Mouse (Mus musculus): Measurements from ENCODE around the gene Gpx4. TPM values are rescaled to one million over a fixed set of nuclear protein-coding genes. Genes with fewer than 3 reads are reported as not detected.

The Gpx4 gene
- total and polyA plus RNA-seq, 3 experiments: 832 to 1,055 (median 860) TPM

DNA sequence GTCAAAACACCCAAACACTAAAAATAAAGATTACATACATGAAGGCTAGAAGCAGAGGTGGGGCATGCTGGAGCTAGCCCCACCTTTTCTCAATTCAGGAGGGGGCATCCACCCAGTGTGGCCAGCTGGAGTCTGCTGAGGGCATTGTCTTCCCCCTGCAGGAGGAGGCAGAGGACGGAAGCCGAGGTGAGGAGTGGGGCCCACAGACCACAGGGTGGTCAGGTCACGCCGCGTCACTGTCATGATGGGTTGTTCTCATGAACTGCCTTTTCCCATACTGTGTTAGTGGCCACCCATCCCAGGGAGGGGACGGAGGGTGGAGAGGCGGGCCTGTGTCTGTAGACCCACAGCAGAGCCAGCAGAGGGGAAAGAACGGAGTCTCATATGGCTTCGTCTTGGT lies 16.8 kb upstream of the Gpx4 start:
- no peak for DNase-seq
- H3K79me2 ChIP-seq (replicated peaks; ENCODE audit: control insufficient read depth, insufficient read depth, low read length): no peaks in the 10 kb centered on the region
- no peaks in the 10 kb centered on the region for H3K36me3 ChIP-seq (ENCODE audit: control insufficient read depth, insufficient read depth, low read length)
- TF ChIP-seq CTCF (IDR thresholded peaks at IDR 0.05): no peak
- TF ChIP-seq POLR2A (IDR thresholded peaks at IDR 0.05; ENCODE audit: insufficient read depth, low read depth, low read length): no peak
- no peak for TF ChIP-seq EP300 (IDR thresholded peaks at IDR 0.05; ENCODE audit: insufficient read depth, low read depth, low read length)
- no peak overlapping the region for H3K27ac ChIP-seq
- no peak overlapping the region for H3K4me3 ChIP-seq
- WGBS: 93% methylated on average over 8 of the region's 9 CpGs
- H3K9ac ChIP-seq (ENCODE audit: low read depth, low read length): no peak overlapping the region
- intact Hi-C loops (cut with DNase I): no loop called here
- peaks cover 15% of the 10 kb centered on the region for H3K4me1 ChIP-seq (ENCODE audit: control insufficient read depth, insufficient read depth, low read length)
- no peaks in the 10 kb centered on the region for H3K27me3 ChIP-seq (ENCODE audit: control insufficient read depth, insufficient read depth, low read length)

DNA sequence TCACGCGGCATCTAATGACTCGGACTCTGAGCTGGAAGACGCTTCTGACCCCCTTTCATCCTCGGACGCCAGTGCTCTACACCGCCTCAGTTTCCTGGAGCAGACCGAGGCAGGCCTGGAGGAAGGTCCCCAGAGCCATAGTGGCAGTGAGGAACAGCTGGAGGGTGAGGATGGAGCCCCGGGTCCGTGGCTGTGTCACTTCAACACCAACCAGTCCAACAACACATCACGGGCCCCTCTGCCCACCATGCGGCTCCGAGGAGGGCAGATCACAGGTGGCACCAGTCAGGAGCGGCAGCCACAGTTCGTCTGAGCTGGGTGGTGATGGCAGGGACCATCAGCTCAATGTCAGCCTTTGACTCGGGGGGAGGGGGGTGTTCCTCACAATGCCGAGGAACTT lies 16.2 kb upstream of the Gpx4 start:
- Histone ChIP-seq H3K4me1 (ENCODE audit: control insufficient read depth, insufficient read depth, low read length) (peaks cover 21% of the 10 kb centered on the region), H3K36me3 (ENCODE audit: control insufficient read depth, insufficient read depth, low read length) (no peaks in the 10 kb centered on the region), H3K27ac (no peak overlapping the region), H3K4me3 (no peak overlapping the region), H3K9ac (ENCODE audit: low read depth, low read length) (no peak overlapping the region), H3K27me3 (ENCODE audit: control insufficient read depth, insufficient read depth, low read length) (no peaks in the 10 kb centered on the region), H3K79me2 (replicated peaks; ENCODE audit: control insufficient read depth, insufficient read depth, low read length) (no peaks in the 10 kb centered on the region)
- TF ChIP-seq POLR2A (IDR thresholded peaks at IDR 0.05; ENCODE audit: insufficient read depth, low read depth, low read length) (no peak), EP300 (IDR thresholded peaks at IDR 0.05; ENCODE audit: insufficient read depth, low read depth, low read length) (no peak), CTCF (IDR thresholded peaks at IDR 0.05) (no peak)
- DNase-seq: no peak
- WGBS: 88% methylated on average over 17 of the region's 17 CpGs
- intact Hi-C loops (cut with DNase I): no loop called here

- TF ChIP-seq POLR2A (IDR thresholded peaks at IDR 0.05; ENCODE audit: insufficient read depth, low read depth, low read length) (no peak), EP300 (IDR thresholded peaks at IDR 0.05; ENCODE audit: insufficient read depth, low read depth, low read length) (no peak), CTCF (IDR thresholded peaks at IDR 0.05) (no peak)
- Histone ChIP-seq H3K79me2 (replicated peaks; ENCODE audit: control insufficient read depth, insufficient read depth, low read length) (no peaks in the 10 kb centered on the region), H3K4me1 (ENCODE audit: control insufficient read depth, insufficient read depth, low read length) (peaks cover 26% of the 10 kb centered on the region), H3K27me3 (ENCODE audit: control insufficient read depth, insufficient read depth, low read length) (no peaks in the 10 kb centered on the region), H3K36me3 (ENCODE audit: control insufficient read depth, insufficient read depth, low read length) (peaks cover 2% of the 10 kb centered on the region; the same call in 1 of the 2 replicates), H3K9ac (ENCODE audit: low read depth, low read length) (peak overlapping the region; percentile 5; the same call in 1 of the 2 replicates), H3K4me3 (no peak overlapping the region), H3K27ac (peak overlapping the region; percentile 85)
- intact Hi-C loops (cut with DNase I): no loop called here
- peak; percentile 68 to 83 for DNase-seq
- WGBS: 14% methylated on average over 5 of the region's 5 CpGs
These were observed 14.0 kb upstream of the Gpx4 start for GRCm38 (mm10) chr10:80032799-80033480.

GRCm38 (mm10) chr10:80033511-80034391 lies 13.2 kb upstream of the Gpx4 start:
- peak; percentile 59 to 69 for DNase-seq
- Histone ChIP-seq H3K4me3 (no peak overlapping the region), H3K27ac (peak overlapping the region; percentile 85), H3K4me1 (ENCODE audit: control insufficient read depth, insufficient read depth, low read length) (peaks cover 32% of the 10 kb centered on the region), H3K9ac (ENCODE audit: low read depth, low read length) (no peak overlapping the region), H3K36me3 (ENCODE audit: control insufficient read depth, insufficient read depth, low read length) (peaks cover 2% of the 10 kb centered on the region; the same call in 1 of the 2 replicates), H3K79me2 (replicated peaks; ENCODE audit: control insufficient read depth, insufficient read depth, low read length) (no peaks in the 10 kb centered on the region), H3K27me3 (ENCODE audit: control insufficient read depth, insufficient read depth, low read length) (no peaks in the 10 kb centered on the region)
- 15% methylated on average over 9 of the region's 9 CpGs for WGBS
- intact Hi-C loops (cut with DNase I): no loop called here
- TF ChIP-seq POLR2A (IDR thresholded peaks at IDR 0.05; ENCODE audit: insufficient read depth, low read depth, low read length): 0 out of 2 replicates have a peak, but pooled peaks have one; percentile 14
- peak; percentile 71 for TF ChIP-seq EP300 (IDR thresholded peaks at IDR 0.05; ENCODE audit: insufficient read depth, low read depth, low read length)
- peak; percentile 76 for TF ChIP-seq CTCF (IDR thresholded peaks at IDR 0.05)

- TF ChIP-seq CTCF (IDR thresholded peaks at IDR 0.05) (no peak), EP300 (IDR thresholded peaks at IDR 0.05; ENCODE audit: insufficient read depth, low read depth, low read length) (peak; percentile 85), POLR2A (IDR thresholded peaks at IDR 0.05; ENCODE audit: insufficient read depth, low read depth, low read length) (peak; percentile 55)
These were observed 11.8 kb upstream of the Gpx4 start for GRCm38 (mm10) chr10:80035148-80035547.

More at GRCm38 (mm10) chr10:80035148-80035547, 11.8 kb upstream of the Gpx4 start:
- H3K27me3 ChIP-seq (ENCODE audit: control insufficient read depth, insufficient read depth, low read length): no peaks in the 10 kb centered on the region
- intact Hi-C loops (cut with DNase I): loop anchor here (5.0 kb wide), 1 partner anchor 183 kb away; the partner anchor contains the start of gene Ptbp1
- WGBS: 50% methylated on average over 8 of the region's 8 CpGs
- no peak overlapping the region for H3K4me3 ChIP-seq
- peak in 1 of 2 experiments; percentile 59 for DNase-seq
- no peaks in the 10 kb centered on the region for H3K79me2 ChIP-seq (replicated peaks; ENCODE audit: control insufficient read depth, insufficient read depth, low read length)
- H3K36me3 ChIP-seq (ENCODE audit: control insufficient read depth, insufficient read depth, low read length): peaks cover 2% of the 10 kb centered on the region; the same call in 1 of the 2 replicates
- peak overlapping the region; percentile 18; the same call in 1 of the 2 replicates for H3K9ac ChIP-seq (ENCODE audit: low read depth, low read length)
- peaks cover 32% of the 10 kb centered on the region for H3K4me1 ChIP-seq (ENCODE audit: control insufficient read depth, insufficient read depth, low read length)
- H3K27ac ChIP-seq: peak overlapping the region; percentile 85

All from heart, adult 2 months (tissue).